Mouse (Mus musculus) embryonic facial prominence, embryonic 14.5 days (tissue): ENCODE measurements at regions not wholly inside any gene's neighbourhood (a gene's known extent, or its start where the extent isn't known, plus 50 kb on each side); places are given as distances from the start of the nearest gene placed in this dataset.
A peak's percentile ranks its signal among the peaks of the same experiment; 100 is the strongest.

Source experiments
- ATAC-seq: fragments of 200-750 bp; cut with Nextera tagmentation; 2 replicates; pipeline ENCODE4 v1.8.0; 2017; ENCODE audit warnings: low read depth, moderate number of reproducible peaks, moderate TSS enrichment
- DNase-seq: peaks from one replicate; pipeline ENCODE4 v3.0.0-alpha.2; 2015; ENCODE audit warnings: low spot score
- H3K27ac ChIP-seq: fragments of 300-500 bp; sonication (generic); replicated peaks from 2 replicates; pipeline ENCODE4 v1.5.1; 2014; ENCODE audit warnings: low read depth, mild to moderate bottlenecking, low read length, moderate library complexity
- H3K27me3 ChIP-seq: fragments of 300-500 bp; sonication (generic); replicated peaks from 2 replicates; pipeline ENCODE4 v1.6.1; 2014; ENCODE audit warnings: low read length; ENCODE audit not compliant: control insufficient read depth, insufficient read depth
- H3K36me3 ChIP-seq: fragments of 300-500 bp; sonication (generic); 2 replicates; pipeline ENCODE4 v1.6.1; 2014; ENCODE audit warnings: low read length, mixed read lengths; ENCODE audit not compliant: control insufficient read depth, insufficient read depth
- H3K4me1 ChIP-seq: fragments of 300-500 bp; sonication (generic); 2 replicates; pipeline ENCODE4 v1.6.1; 2014; ENCODE audit warnings: antibody characterized with exemption, low read length; ENCODE audit not compliant: control insufficient read depth, insufficient read depth
- H3K4me2 ChIP-seq: fragments of 300-500 bp; sonication (generic); 2 replicates; pipeline ENCODE4 v1.6.1; 2014; ENCODE audit warnings: low read depth, mild to moderate bottlenecking, low read length, moderate library complexity, mixed read lengths
- H3K4me3 ChIP-seq: fragments of 300-500 bp; sonication (generic); 2 replicates; pipeline ENCODE4 v1.5.1; 2014; ENCODE audit warnings: low read depth, mild to moderate bottlenecking, low read length
- H3K9ac ChIP-seq: fragments of 300-500 bp; sonication (generic); 2 replicates; pipeline ENCODE4 v1.6.1; 2014; ENCODE audit warnings: low read depth, mild to moderate bottlenecking, low read length, moderate library complexity, mixed read lengths
- H3K9me3 ChIP-seq: fragments of 300-500 bp; sonication (generic); 2 replicates; pipeline ENCODE4 v1.6.1; 2016; ENCODE audit warnings: low read length; ENCODE audit not compliant: control insufficient read depth
- WGBS: fragments of 180-500 bp; shearing (Covaris S2); extraction: QIAGEN DNeasy Blood & Tissue Kit; methylation state at CpG from one replicate; pipeline ENCODE4 v1.1.7; 2014; 5-methylcytosine and 5-hydroxymethylcytosine counted together

DNA sequence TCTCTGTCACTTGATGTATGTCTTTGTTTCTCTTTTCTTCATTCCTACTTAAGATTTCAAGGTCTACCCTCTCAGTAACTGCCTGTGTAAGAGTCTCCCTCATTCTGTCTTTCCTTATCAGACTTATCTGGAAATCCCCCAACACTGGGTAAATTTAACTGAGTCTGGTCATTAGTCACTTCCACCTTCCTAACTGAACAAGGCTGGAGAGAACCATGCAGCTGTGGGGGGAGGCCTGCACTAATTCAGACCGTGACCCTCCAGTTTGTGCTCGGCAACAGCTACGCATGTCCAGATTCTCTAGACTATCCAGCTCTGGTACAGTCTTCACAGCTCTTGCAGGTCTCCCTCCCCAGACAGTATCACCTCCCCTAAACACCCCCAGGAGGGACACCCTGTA lies 103.3 kb downstream of the Prox1 start:
- Histone ChIP-seq H3K9ac (no peak overlapping the region), H3K9me3 (no peaks in the 10 kb centered on the region), H3K4me2 (no peak overlapping the region), H3K27me3 (no peaks in the 10 kb centered on the region), H3K4me3 (no peak overlapping the region), H3K27ac (no peak overlapping the region), H3K36me3 (no peaks in the 10 kb centered on the region), H3K4me1 (no peaks in the 10 kb centered on the region)
- 57% methylated on average over 3 of the region's 3 CpGs for WGBS
- DNase-seq (no peak), ATAC-seq (no peak)

GRCm38 (mm10) chr1:190066426-190066825 lies 104.1 kb downstream of the Prox1 start:
- Histone ChIP-seq H3K9ac (no peak overlapping the region), H3K4me3 (no peak overlapping the region), H3K9me3 (no peaks in the 10 kb centered on the region), H3K27me3 (no peaks in the 10 kb centered on the region), H3K36me3 (no peaks in the 10 kb centered on the region), H3K4me1 (no peaks in the 10 kb centered on the region), H3K27ac (no peak overlapping the region), H3K4me2 (no peak overlapping the region)
- 73% methylated on average over 9 of the region's 9 CpGs for WGBS
- ATAC-seq (no peak), DNase-seq (no peak)

- H3K27ac ChIP-seq, result no peak overlapping the region
- WGBS, result 28% methylated on average over 8 of the region's 9 CpGs
- H3K36me3 ChIP-seq, result no peaks in the 10 kb centered on the region
- H3K9ac ChIP-seq, result no peak overlapping the region
- ATAC-seq, result no peak
- H3K9me3 ChIP-seq, result no peaks in the 10 kb centered on the region
- H3K27me3 ChIP-seq, result no peaks in the 10 kb centered on the region
- H3K4me1 ChIP-seq, result no peaks in the 10 kb centered on the region
- no peak for DNase-seq
- no peak overlapping the region for H3K4me2 ChIP-seq
- H3K4me3 ChIP-seq, result no peak overlapping the region
Observed at GRCm38 (mm10) chr1:190061560-190062295, 108.8 kb downstream of the Prox1 start.

DNA sequence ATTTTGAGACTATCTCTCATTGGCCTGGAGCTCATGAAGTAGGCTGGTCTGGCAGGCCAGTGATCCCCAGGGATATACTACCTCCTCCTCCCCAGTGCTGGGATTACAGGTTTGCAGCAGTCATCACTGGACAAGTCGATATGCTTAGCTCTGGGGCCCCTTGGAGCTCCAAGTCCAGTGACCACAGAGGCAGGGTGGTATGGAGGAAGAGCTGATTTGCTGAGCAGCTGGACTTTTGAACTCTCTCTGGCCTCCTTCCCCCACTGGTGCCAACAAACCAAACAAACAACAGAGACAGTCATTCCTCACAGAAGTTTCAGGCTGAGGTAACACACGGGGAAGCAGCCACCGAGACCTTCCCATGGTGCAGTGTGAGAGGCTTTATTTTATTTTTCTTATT lies 111.5 kb downstream of the Prox1 start:
- no peak for ATAC-seq
- H3K27ac ChIP-seq, result no peak overlapping the region
- WGBS, result 58% methylated on average over 3 of the region's 3 CpGs

GRCm38 (mm10) chr1:190056931-190057330 lies 113.6 kb downstream of the Prox1 start:
- no peak overlapping the region for H3K4me2 ChIP-seq
- H3K4me3 ChIP-seq, result no peak overlapping the region
- ATAC-seq (no peak), DNase-seq (no peak)
- no peak overlapping the region for H3K9ac ChIP-seq
- no peaks in the 10 kb centered on the region for H3K4me1 ChIP-seq
- H3K9me3 ChIP-seq, result no peaks in the 10 kb centered on the region
- 82% methylated on average over 2 of the region's 2 CpGs for whole genome bisulfite sequencing
- H3K27me3 ChIP-seq, result no peaks in the 10 kb centered on the region
- no peak overlapping the region for H3K27ac ChIP-seq
- H3K36me3 ChIP-seq, result no peaks in the 10 kb centered on the region

More for the DNA sequence above, 111.5 kb downstream of the Prox1 start:
- H3K9ac ChIP-seq, result no peak overlapping the region
- no peaks in the 10 kb centered on the region for H3K4me1 ChIP-seq
- H3K4me3 ChIP-seq, result no peak overlapping the region
- DNase-seq, result no peak
- no peaks in the 10 kb centered on the region for H3K27me3 ChIP-seq
- no peak overlapping the region for H3K4me2 ChIP-seq
- H3K9me3 ChIP-seq, result no peaks in the 10 kb centered on the region
- no peaks in the 10 kb centered on the region for H3K36me3 ChIP-seq

DNA sequence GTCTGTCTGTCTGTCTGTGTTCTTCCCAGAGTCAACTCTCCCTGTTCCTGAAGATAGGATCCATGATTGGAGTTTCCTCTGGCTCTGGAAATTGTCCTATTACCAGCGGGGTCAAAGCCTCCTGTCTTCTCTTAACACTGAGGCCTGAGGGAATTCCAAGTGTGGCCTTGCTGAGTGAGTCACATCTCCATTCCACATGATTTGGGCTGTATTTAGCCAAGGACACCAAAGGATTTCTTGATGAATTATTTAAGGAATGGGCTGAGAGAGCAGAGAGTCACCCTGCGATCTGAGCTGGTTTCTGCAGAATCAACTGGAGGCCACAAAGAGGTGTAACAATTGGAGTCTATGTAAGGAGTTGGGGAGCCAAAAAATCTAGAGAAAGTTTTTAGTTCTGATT lies 118.6 kb downstream of the Prox1 start:
- no peak overlapping the region for H3K9ac ChIP-seq
- H3K36me3 ChIP-seq, result no peaks in the 10 kb centered on the region
- ATAC-seq (no peak), DNase-seq (no peak)
- 0 out of 2 replicates have a peak, but pooled peaks cover 4% of the 10 kb centered on the region for H3K9me3 ChIP-seq
- no peak overlapping the region for H3K27ac ChIP-seq
- H3K4me3 ChIP-seq, result no peak overlapping the region
- no peaks in the 10 kb centered on the region for H3K4me1 ChIP-seq
- H3K4me2 ChIP-seq, result no peak overlapping the region
- 84% methylated on average over 2 of the region's 2 CpGs for WGBS
- H3K27me3 ChIP-seq, result no peaks in the 10 kb centered on the region

DNA sequence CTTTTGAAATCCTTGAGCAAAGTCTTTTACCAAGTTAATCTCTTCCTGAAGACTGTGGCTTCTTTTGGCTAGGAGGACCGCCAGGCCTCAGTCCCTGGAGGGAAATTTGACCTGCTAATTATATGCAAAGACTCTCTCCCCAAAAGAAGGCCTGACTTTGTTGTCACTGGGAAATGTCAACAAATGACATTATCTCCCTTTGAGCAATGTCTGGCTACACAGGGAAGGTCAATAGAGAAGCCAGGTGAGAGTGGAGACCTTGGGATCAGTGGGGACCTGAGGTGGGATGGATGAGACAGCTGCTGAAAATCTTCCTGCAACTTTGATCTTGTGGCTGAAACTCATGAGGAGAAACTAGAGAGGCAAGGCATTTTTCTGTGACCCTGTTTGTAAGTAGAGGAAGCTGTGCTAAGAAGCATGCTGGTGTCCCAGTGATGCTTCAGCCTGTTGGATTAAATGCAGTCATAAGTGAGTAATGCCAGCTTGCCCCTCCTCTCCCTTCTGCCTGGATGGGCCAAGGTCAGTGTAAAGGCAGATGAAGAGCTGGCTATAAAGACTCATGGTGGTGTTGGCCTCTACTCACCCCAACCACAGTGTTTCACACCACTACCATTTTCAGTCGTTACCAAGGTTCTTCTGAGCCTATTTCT lies 121.9 kb downstream of the Prox1 start:
- no peak overlapping the region for H3K4me2 ChIP-seq
- 55% methylated on average over 2 of the region's 2 CpGs for WGBS

DNA sequence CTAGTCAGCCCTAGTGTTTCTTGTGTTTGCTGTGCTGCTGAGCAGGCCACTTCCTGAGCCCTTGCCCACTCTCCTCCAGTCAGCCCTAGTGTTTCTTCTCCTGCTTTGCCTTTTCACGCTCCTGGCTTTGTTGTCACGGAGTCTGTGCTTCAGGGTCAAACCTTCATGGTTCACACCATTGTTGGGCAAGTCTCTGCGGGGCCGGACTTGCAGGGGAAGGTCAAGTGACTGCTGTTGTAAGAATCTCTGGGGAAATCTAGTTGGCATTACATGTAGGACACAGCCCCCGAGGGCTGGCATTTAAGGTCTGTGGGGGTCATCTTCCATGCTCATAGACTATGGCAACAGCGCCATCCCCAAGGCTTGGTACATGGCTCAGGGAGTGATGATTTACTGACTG lies 123.3 kb downstream of the Prox1 start:
- no peak overlapping the region for H3K27ac ChIP-seq
- ATAC-seq (no peak), DNase-seq (no peak)
- H3K36me3 ChIP-seq, result no peaks in the 10 kb centered on the region
- 63% methylated on average over 6 of the region's 6 CpGs for WGBS
- no peak overlapping the region for H3K4me3 ChIP-seq
- no peaks in the 10 kb centered on the region for H3K27me3 ChIP-seq
- H3K9ac ChIP-seq, result no peak overlapping the region
- 0 out of 2 replicates have a peak, but pooled peaks cover 4% of the 10 kb centered on the region for H3K9me3 ChIP-seq
- no peak overlapping the region for H3K4me2 ChIP-seq
- no peaks in the 10 kb centered on the region for H3K4me1 ChIP-seq

More for the DNA sequence above, 121.9 kb downstream of the Prox1 start:
- no peaks in the 10 kb centered on the region for H3K4me1 ChIP-seq
- no peaks in the 10 kb centered on the region for H3K27me3 ChIP-seq
- no peak for DNase-seq
- H3K9ac ChIP-seq, result no peak overlapping the region
- no peak for ATAC-seq
- no peak overlapping the region for H3K4me3 ChIP-seq
- H3K9me3 ChIP-seq, result 0 out of 2 replicates have a peak, but pooled peaks cover 4% of the 10 kb centered on the region
- H3K36me3 ChIP-seq, result no peaks in the 10 kb centered on the region
- no peak overlapping the region for H3K27ac ChIP-seq

GRCm38 (mm10) chr1:190045797-190046196 lies 123.6 kb upstream of the Smyd2 start:
- WGBS, result 39% methylated on average over 1 of the region's 1 CpGs
- peak; percentile 82 for DNase-seq
- H3K36me3 ChIP-seq, result no peaks in the 10 kb centered on the region

More at GRCm38 (mm10) chr1:190045797-190046196, 123.6 kb upstream of the Smyd2 start:
- Histone ChIP-seq H3K4me1 (no peaks in the 10 kb centered on the region), H3K9me3 (0 out of 2 replicates have a peak, but pooled peaks cover 4% of the 10 kb centered on the region), H3K9ac (no peak overlapping the region), H3K4me3 (no peak overlapping the region), H3K4me2 (no peak overlapping the region), H3K27ac (no peak overlapping the region), H3K27me3 (no peaks in the 10 kb centered on the region)
- peak; percentile 71 for ATAC-seq
